Mouse (Mus musculus): ENCODE results near the gene Adam33. TPM values are rescaled to one million over a fixed set of nuclear protein-coding genes. Genes with fewer than 3 reads are reported as not detected.
A peak's percentile ranks its signal among the peaks of the same experiment; 100 is the strongest.

The Adam33 gene
- polyA plus RNA-seq, 1 experiment from 2014 or later, result 1.0 TPM

GRCm38 (mm10) chr2:131053851-131054645 lies 9.6 kb downstream of the Adam33 start:
- no peaks in the 10 kb centered on the region for H3K36me3 ChIP-seq (replicated peaks)
- H3K27ac ChIP-seq (replicated peaks), result no peak overlapping the region; the same call in 1 of the 2 replicates
- H3K27me3 ChIP-seq (replicated peaks; ENCODE audit: low read depth, poor library complexity, severe bottlenecking), result peaks cover 88% of the 10 kb centered on the region
- peak overlapping the region; percentile 53 for H3K4me3 ChIP-seq
- peak; percentile 68 for DNase-seq (ENCODE audit: low spot score)
- 2% methylated on average over 45 of the region's 45 CpGs for WGBS
- H3K4me1 ChIP-seq, result peaks cover 37% of the 10 kb centered on the region
- no peaks in the 10 kb centered on the region for H3K9me3 ChIP-seq

GRCm38 (mm10) chr2:131052862-131053418 lies 10.7 kb downstream of the Adam33 start:
- peaks cover 37% of the 10 kb centered on the region for H3K4me1 ChIP-seq
- DNase-seq (ENCODE audit: low spot score), result no peak
- WGBS, result 66% methylated on average over 6 of the region's 6 CpGs
- no peak overlapping the region for H3K27ac ChIP-seq (replicated peaks)
- no peaks in the 10 kb centered on the region for H3K9me3 ChIP-seq
- H3K27me3 ChIP-seq (replicated peaks; ENCODE audit: low read depth, poor library complexity, severe bottlenecking), result peaks cover 80% of the 10 kb centered on the region
- H3K36me3 ChIP-seq (replicated peaks), result no peaks in the 10 kb centered on the region
- H3K4me3 ChIP-seq, result no peak overlapping the region

GRCm38 (mm10) chr2:131052043-131052442 lies 11.6 kb downstream of the Adam33 start:
- H3K4me1 ChIP-seq, result peaks cover 37% of the 10 kb centered on the region
- WGBS, result 69% methylated on average over 5 of the region's 5 CpGs
- peaks cover 74% of the 10 kb centered on the region for H3K27me3 ChIP-seq (replicated peaks; ENCODE audit: low read depth, poor library complexity, severe bottlenecking)
- H3K36me3 ChIP-seq (replicated peaks), result no peaks in the 10 kb centered on the region
- H3K27ac ChIP-seq (replicated peaks), result no peak overlapping the region
- no peak for DNase-seq (ENCODE audit: low spot score)
- H3K4me3 ChIP-seq, result no peak overlapping the region
- H3K9me3 ChIP-seq, result no peaks in the 10 kb centered on the region

- H3K27ac ChIP-seq (replicated peaks), result no peak overlapping the region
- 80% methylated on average over 2 of the region's 2 CpGs for WGBS
- H3K4me3 ChIP-seq, result no peak overlapping the region
- peaks cover 23% of the 10 kb centered on the region for H3K4me1 ChIP-seq
- no peaks in the 10 kb centered on the region for H3K9me3 ChIP-seq
- no peaks in the 10 kb centered on the region for H3K36me3 ChIP-seq (replicated peaks)
- no peak for DNase-seq (ENCODE audit: low spot score)
- H3K27me3 ChIP-seq (replicated peaks; ENCODE audit: low read depth, poor library complexity, severe bottlenecking), result peaks cover 56% of the 10 kb centered on the region
Observed at GRCm38 (mm10) chr2:131046025-131046424, 17.6 kb downstream of the Adam33 start.

GRCm38 (mm10) chr2:131044989-131045720 lies 18.5 kb downstream of the Adam33 start:
- peaks cover 32% of the 10 kb centered on the region for H3K4me1 ChIP-seq
- no peak overlapping the region for H3K4me3 ChIP-seq
- peaks cover 56% of the 10 kb centered on the region for H3K27me3 ChIP-seq (replicated peaks; ENCODE audit: low read depth, poor library complexity, severe bottlenecking)
- no peak overlapping the region for H3K27ac ChIP-seq (replicated peaks)
- 84% methylated on average over 9 of the region's 9 CpGs for WGBS
- H3K36me3 ChIP-seq (replicated peaks), result no peaks in the 10 kb centered on the region
- no peak for DNase-seq (ENCODE audit: low spot score)
- no peaks in the 10 kb centered on the region for H3K9me3 ChIP-seq

GRCm38 (mm10) chr2:131044354-131044852 lies 19.2 kb downstream of the Adam33 start:
- peaks cover 35% of the 10 kb centered on the region for H3K4me1 ChIP-seq
- DNase-seq (ENCODE audit: low spot score), result peak; percentile 40
- WGBS, result 8% methylated on average over 7 of the region's 7 CpGs
- peaks cover 62% of the 10 kb centered on the region for H3K27me3 ChIP-seq (replicated peaks; ENCODE audit: low read depth, poor library complexity, severe bottlenecking)
- H3K9me3 ChIP-seq, result no peaks in the 10 kb centered on the region
- no peaks in the 10 kb centered on the region for H3K36me3 ChIP-seq (replicated peaks)
- peak overlapping the region; percentile 38 for H3K4me3 ChIP-seq
- H3K27ac ChIP-seq (replicated peaks), result no peak overlapping the region

GRCm38 (mm10) chr2:131042988-131043387 lies 20.6 kb downstream of the Adam33 start, which contains the start of gene Gfra4:
TSS of gene Gfra4 (minus strand) at chr2:131043088.
- H3K36me3 ChIP-seq (replicated peaks), result no peaks in the 10 kb centered on the region
- 63% methylated on average over 2 of the region's 2 CpGs for WGBS

GRCm38 (mm10) chr2:131040854-131041825 lies 22.5 kb downstream of the Adam33 start:
- WGBS, result 3% methylated on average over 115 of the region's 115 CpGs
- peaks cover 77% of the 10 kb centered on the region for H3K27me3 ChIP-seq (replicated peaks; ENCODE audit: low read depth, poor library complexity, severe bottlenecking)
- peak overlapping the region; percentile 84 for H3K27ac ChIP-seq (replicated peaks)
- H3K9me3 ChIP-seq, result no peaks in the 10 kb centered on the region
- peak overlapping the region; percentile 79 for H3K4me3 ChIP-seq
- H3K36me3 ChIP-seq (replicated peaks), result no peaks in the 10 kb centered on the region
- H3K4me1 ChIP-seq, result peaks cover 35% of the 10 kb centered on the region
- DNase-seq (ENCODE audit: low spot score), result peak; percentile 72

More at GRCm38 (mm10) chr2:131042988-131043387, 20.6 kb downstream of the Adam33 start, which contains the start of gene Gfra4:
- Histone ChIP-seq H3K4me1 (peaks cover 35% of the 10 kb centered on the region), H3K9me3 (no peaks in the 10 kb centered on the region), H3K4me3 (peak within 1 kb of the TSS; percentile 79; the same call in 1 of the 2 replicates), H3K27me3 (replicated peaks; ENCODE audit: low read depth, poor library complexity, severe bottlenecking) (peaks cover 76% of the 10 kb centered on the region), H3K27ac (replicated peaks) (no peak within 1 kb of the TSS)
- DNase-seq (ENCODE audit: low spot score), result no peak

GRCm38 (mm10) chr2:131038675-131039074 lies 24.9 kb downstream of the Adam33 start:
- Histone ChIP-seq H3K4me3 (no peak overlapping the region), H3K36me3 (replicated peaks) (no peaks in the 10 kb centered on the region), H3K27ac (replicated peaks) (no peak overlapping the region), H3K4me1 (peaks cover 22% of the 10 kb centered on the region), H3K9me3 (no peaks in the 10 kb centered on the region; the same call in 1 of the 2 replicates), H3K27me3 (replicated peaks; ENCODE audit: low read depth, poor library complexity, severe bottlenecking) (peaks cover 72% of the 10 kb centered on the region)
- 81% methylated on average over 5 of the region's 5 CpGs for whole genome bisulfite sequencing
- no peak for DNase-seq (ENCODE audit: low spot score)

- H3K4me3 ChIP-seq, result no peak overlapping the region
- no peak overlapping the region for H3K27ac ChIP-seq (replicated peaks)
- no peaks in the 10 kb centered on the region; the same call in 1 of the 2 replicates for H3K9me3 ChIP-seq
- WGBS, result 90% methylated on average over 6 of the region's 6 CpGs
- peaks cover 22% of the 10 kb centered on the region for H3K4me1 ChIP-seq
- DNase-seq (ENCODE audit: low spot score), result no peak
- peaks cover 67% of the 10 kb centered on the region for H3K27me3 ChIP-seq (replicated peaks; ENCODE audit: low read depth, poor library complexity, severe bottlenecking)
- H3K36me3 ChIP-seq (replicated peaks), result no peaks in the 10 kb centered on the region
Observed at GRCm38 (mm10) chr2:131038197-131038596, 25.4 kb downstream of the Adam33 start.

GRCm38 (mm10) chr2:131037226-131037990 lies 26.2 kb downstream of the Adam33 start:
- H3K9me3 ChIP-seq, result no peaks in the 10 kb centered on the region; the same call in 1 of the 2 replicates
- peaks cover 59% of the 10 kb centered on the region for H3K27me3 ChIP-seq (replicated peaks; ENCODE audit: low read depth, poor library complexity, severe bottlenecking)
- H3K36me3 ChIP-seq (replicated peaks), result no peaks in the 10 kb centered on the region
- 71% methylated on average over 17 of the region's 17 CpGs for WGBS
- DNase-seq (ENCODE audit: low spot score), result no peak
- H3K4me1 ChIP-seq, result peaks cover 22% of the 10 kb centered on the region
- H3K27ac ChIP-seq (replicated peaks), result no peak overlapping the region
- H3K4me3 ChIP-seq, result no peak overlapping the region

All from embryonic facial prominence, embryonic 10.5 days (tissue).